Mouse (Mus musculus): Measurements from ENCODE around the gene Pygm. TPM values are rescaled to one million over a fixed set of nuclear protein-coding genes. Genes with fewer than 3 reads are reported as not detected.

The Pygm gene
- total RNA-seq, 2 experiments from 2014 or later: 26.4 to 27.2 TPM

- DNase-seq (ENCODE audit: low spot score in 2 of 2): no peak
Observed at GRCm38 (mm10) chr19:6426703-6427500, 42.7 kb downstream of the Pygm start.

- DNase-seq (ENCODE audit: low spot score in 2 of 2): no peak
Observed at GRCm38 (mm10) chr19:6427653-6428434, 43.6 kb downstream of the Pygm start.

GRCm38 (mm10) chr19:6428501-6429200, 44.5 kb downstream of the Pygm start:
- DNase-seq (ENCODE audit: low spot score in 2 of 2): no peak

- peak in 1 of 2 experiments; percentile 57 for DNase-seq (ENCODE audit: low spot score in 2 of 2)
Observed at GRCm38 (mm10) chr19:6443016-6443415, 58.8 kb downstream of the Pygm start.

- no peak for DNase-seq (ENCODE audit: low spot score in 2 of 2)
Observed at GRCm38 (mm10) chr19:6445761-6446423, 61.7 kb downstream of the Pygm start.

- no peak for DNase-seq (ENCODE audit: low spot score in 2 of 2)
Observed at GRCm38 (mm10) chr19:6446736-6447437, 62.7 kb downstream of the Pygm start.

Small RNAs within 50 kb of the gene (microRNA-seq; reads per million reads assigned to microRNA genes)
- 1.2 to 4.3 reads per million in 2 experiments for gene Mir6989

Other genes starting within 250 kb of the Pygm start
- gene Batf2, start 243.4 kb upstream of the Pygm start, total RNA-seq (2021): under 1 TPM; 0.59 to 0.89 TPM
- gene Arl2, start 242.9 kb upstream of the Pygm start, total RNA-seq (2021): 10 to 100 TPM; 83.2 to 84.8 TPM
- not detected for gene Majin, start 200.0 kb upstream of the Pygm start, total RNA-seq (2021)
- gene Gpha2, start 158.0 kb upstream of the Pygm start, total RNA-seq (2021): not detected
- gene Ppp2r5b, start 148.5 kb upstream of the Pygm start, total RNA-seq (2021): 100 to 1,000 TPM; 133 TPM
- 10 to 100 TPM; 34.0 to 34.2 TPM for gene Atg2a, start 142.7 kb upstream of the Pygm start, total RNA-seq (2021)
- gene Ehd1, start 107.7 kb upstream of the Pygm start, total RNA-seq (2021): 10 to 100 TPM; 86.6 to 88.0 TPM
- 1 to 10 TPM; 4.8 to 5.6 TPM for gene Cdc42bpg, start 77.9 kb upstream of the Pygm start, total RNA-seq (2021)
- 10 to 100 TPM; 63.0 to 71.3 TPM for gene Men1, start 49.4 kb upstream of the Pygm start, total RNA-seq (2021)
- gene Map4k2, start 43.3 kb upstream of the Pygm start, total RNA-seq (2021): 10 to 100 TPM; 82.2 to 89.6 TPM
- 100 to 1,000 TPM; 196 to 207 TPM for gene Sf1, start 20.7 kb upstream of the Pygm start, total RNA-seq (2021)
- gene Rasgrp2, start 14.9 kb downstream of the Pygm start, total RNA-seq (2021): 10 to 100 TPM; 29.4 to 32.4 TPM
- gene Nrxn2, start 34.3 kb downstream of the Pygm start, total RNA-seq (2021): 100 to 1,000 TPM; 415 to 436 TPM
- under 1 TPM; 0.28 to 0.72 TPM for gene Slc22a12, start 158.6 kb downstream of the Pygm start, total RNA-seq (2021)